Mouse (Mus musculus): Measurements from ENCODE around the gene Mxd1.

- TF ChIP-seq CTCF (IDR thresholded peaks at IDR 0.05; ENCODE audit: insufficient read depth, low read length), result no peak
- no peak for TF ChIP-seq POLR2A (IDR thresholded peaks at IDR 0.05; ENCODE audit: borderline replicate concordance, extremely low read depth, low read depth, low read length)
Measured at GRCm38 (mm10) chr6:86641716-86642115, 27.2 kb downstream of the Mxd1 start.
